Mouse (Mus musculus) heart, postnatal 0 days (tissue): Measurements from ENCODE around the gene Sbno2.

Experiments
- CTCF ChIP-seq: IDR thresholded peaks from 2 replicates; pipeline ENCODE4 v1.5.1; 2016; ENCODE audit warnings: antibody characterized with exemption, control low read depth, low read depth
- EP300 ChIP-seq: IDR thresholded peaks from 2 replicates; pipeline ENCODE4 v1.6.1; 2016; ENCODE audit warnings: antibody characterized with exemption, low read depth

- no peak for TF ChIP-seq CTCF
- no peak for TF ChIP-seq EP300
Observed at GRCm38 (mm10) chr10:80095547-80095946, 9.8 kb downstream of the Sbno2 start.
